Mouse (Mus musculus) kidney, postnatal 14 days (tissue): ENCODE results near the gene Olfr549.

Source experiments
- DNase-seq: peaks from one replicate; pipeline ENCODE4 v3.0.0; 2022; ENCODE audit warnings: mixed read lengths

Gene Olfr549

GRCm38 (mm10) chr7:102597378-102598031 lies 47.8 kb downstream of the Olfr549 start, which contains the start of gene Olfr552:
Gene Olfr552, plus strand, starts transcription at chr7:102597770.
- DNase-seq, result no peak
